Mouse (Mus musculus): ENCODE data around the gene Atm.

The Atm gene

DNA sequence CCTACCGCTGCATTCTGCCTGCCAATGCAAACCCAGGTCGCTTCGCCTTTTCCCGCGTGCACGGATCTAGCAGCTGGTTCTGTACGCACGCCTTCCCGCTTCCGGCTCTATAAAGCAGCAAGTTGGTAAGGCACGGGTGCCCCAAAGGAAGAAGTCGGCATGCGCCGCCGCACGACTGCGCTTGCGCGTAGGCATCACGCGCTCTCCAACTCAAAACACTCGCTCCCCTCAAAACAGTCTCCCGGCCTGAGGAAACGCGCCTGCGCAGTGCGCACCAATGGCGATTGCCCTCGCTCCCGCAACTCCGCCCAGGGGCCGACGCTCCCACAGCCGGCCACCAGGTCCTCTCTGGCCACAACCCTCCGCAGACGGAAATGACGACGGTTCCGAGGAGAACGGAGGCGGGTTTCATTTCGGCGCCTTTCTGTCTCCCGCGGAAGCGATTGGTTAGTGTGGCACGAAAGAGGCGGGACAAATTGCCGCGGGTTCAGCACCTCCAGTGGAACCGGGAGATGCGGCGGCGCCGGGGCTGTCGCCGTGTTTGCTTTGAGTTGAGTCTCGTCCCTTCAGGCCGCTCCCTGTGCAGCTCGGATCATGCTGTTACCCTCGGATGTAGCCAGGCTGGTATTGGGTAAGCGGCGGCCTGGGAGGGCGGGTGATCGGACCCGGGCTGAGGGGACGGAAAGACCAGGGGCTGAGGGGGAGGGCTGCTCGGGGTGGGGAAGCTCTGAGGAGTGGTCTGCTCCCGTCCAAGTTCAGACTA is at the start of gene Atm, which contains the start of gene Npat:
Atm (minus strand) TSS at position 183 of the 763 bp plus-strand sequence.
Npat (plus strand) TSS at position 490 of the 763 bp plus-strand sequence.
- peak; percentile 97 for DNase-seq (ENCODE audit: extremely low read depth, low read depth)

DNA sequence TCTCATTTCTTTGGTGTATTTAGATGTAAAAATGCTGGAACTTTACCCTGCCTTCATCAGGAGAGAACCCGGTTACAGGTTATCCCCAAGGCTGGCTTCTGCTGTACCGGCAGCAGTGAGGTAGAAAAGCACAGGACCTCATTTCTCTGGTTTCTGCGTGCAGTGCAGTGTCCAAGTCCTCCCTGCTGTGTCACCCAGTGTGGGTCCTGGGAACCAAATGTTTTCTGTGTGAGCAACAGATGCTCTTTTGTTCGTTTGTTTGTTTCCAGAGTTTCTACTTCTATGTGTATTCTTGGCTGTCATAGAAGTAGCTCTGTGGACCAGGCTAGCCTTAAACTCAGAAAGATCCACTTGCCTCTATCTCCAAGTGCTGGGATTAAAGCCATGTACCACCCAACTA is 45.3 kb upstream of the Atm start:
- no peak for DNase-seq (ENCODE audit: extremely low read depth, low read depth)

DNA sequence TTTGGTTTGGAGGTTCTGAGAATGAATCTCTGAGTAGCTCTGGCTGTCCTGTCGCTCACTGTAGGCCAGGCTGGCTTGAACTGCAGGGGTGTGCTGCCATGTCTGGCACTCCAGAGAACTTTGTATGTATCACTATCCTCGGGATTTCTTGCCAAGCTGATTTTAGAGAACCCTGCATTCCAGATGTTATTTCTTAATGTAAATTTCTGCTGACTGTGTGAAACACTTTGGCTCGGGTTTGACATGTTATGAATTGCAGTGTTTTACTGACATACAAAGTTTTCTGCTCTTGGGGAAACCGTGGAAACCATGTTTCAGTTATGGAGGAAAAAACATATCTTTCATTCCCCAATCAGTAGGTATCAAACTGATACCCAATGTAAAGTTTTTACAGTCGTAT is 39.2 kb upstream of the Atm start:
- DNase-seq (ENCODE audit: extremely low read depth, low read depth) = no peak

DNA sequence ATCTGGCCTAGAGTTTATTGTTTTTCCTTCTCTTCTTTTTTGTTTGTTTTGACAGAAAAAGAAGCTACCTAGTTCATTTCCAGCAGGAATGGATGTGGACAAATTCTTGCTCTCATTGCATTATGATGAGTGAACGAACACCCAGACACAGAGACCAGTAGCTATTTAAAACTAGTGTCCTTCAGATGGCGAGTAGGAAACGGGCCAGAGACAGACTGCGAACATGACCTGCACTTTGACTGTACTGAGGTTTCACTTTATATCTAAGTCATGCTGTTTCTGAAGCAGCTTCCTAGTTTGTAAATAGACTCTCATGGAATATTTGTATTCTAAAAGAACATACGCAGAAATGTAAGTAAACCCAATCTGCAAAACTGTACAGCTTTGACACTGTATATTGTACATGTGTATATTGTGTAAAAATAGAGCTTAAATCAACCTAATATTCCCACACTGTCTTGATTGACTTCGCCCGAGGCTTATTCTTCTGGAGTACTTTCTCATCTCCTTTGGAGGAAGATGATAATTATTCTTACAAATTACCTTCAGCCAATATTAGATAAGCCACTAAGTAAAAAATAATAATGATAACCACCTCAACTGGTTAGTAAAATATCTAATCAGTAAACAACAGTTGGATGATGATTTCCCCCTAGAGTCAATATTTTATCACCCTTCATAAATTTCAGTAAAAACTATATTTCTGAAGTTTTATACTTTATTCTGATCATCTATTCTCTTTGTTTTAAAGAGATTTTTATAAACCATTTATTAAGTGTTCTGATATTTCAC is 36.2 kb upstream of the Atm start:
- DNase-seq (ENCODE audit: extremely low read depth, low read depth) = no peak

DNA sequence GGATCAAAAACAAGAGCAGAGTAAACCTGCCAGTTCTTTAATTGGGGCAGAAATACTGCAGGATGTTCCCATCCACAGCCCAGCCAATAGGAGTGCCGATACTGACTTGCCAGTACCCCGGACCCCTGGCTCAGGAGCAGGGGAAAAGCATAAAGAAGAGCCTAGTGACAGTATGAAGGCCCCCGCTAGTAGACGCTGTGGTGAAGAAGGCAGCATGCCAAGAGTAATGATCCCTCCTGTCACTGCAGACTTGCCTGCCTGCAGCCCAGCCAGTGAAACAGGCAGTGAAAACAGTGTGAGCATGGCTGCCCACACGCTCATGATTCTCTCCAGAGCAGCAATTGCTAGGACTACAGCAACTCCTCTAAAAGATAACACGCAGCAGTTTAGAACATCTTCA is 34.1 kb upstream of the Atm start:
- DNase-seq (ENCODE audit: extremely low read depth, low read depth) = no peak

DNA sequence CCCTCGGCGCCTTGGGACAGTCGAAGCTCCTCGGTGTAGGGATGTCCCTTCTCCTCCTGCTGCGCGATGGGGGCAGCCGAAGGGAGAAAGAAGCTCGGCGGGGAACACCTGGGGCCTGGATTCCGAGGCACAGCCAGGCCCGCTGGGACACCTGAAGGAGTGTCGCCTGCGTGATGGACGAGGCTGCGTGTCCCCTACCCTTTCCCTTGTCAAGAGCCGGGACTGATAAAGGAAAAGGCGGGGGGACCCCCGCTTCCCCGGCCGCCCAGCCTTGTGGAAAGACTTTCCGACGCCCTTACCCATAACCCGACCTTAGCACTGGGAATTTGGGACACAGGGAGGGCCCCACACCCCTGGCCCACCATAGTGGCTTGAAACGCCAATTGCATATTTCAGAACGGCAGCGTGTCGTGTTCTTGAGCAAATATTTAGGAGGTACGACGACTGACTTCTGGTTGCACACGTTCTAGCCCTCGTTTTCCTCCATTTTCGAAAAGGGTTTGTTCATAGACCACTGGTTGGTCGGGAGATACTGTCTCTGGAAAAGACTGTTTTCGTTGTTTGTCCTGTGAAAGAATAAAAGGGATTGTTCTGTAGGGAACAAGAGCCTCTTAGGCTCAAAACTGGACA is 911 bp upstream of the Atm start:
- peak; percentile 17 for DNase-seq (ENCODE audit: extremely low read depth, low read depth)

DNA sequence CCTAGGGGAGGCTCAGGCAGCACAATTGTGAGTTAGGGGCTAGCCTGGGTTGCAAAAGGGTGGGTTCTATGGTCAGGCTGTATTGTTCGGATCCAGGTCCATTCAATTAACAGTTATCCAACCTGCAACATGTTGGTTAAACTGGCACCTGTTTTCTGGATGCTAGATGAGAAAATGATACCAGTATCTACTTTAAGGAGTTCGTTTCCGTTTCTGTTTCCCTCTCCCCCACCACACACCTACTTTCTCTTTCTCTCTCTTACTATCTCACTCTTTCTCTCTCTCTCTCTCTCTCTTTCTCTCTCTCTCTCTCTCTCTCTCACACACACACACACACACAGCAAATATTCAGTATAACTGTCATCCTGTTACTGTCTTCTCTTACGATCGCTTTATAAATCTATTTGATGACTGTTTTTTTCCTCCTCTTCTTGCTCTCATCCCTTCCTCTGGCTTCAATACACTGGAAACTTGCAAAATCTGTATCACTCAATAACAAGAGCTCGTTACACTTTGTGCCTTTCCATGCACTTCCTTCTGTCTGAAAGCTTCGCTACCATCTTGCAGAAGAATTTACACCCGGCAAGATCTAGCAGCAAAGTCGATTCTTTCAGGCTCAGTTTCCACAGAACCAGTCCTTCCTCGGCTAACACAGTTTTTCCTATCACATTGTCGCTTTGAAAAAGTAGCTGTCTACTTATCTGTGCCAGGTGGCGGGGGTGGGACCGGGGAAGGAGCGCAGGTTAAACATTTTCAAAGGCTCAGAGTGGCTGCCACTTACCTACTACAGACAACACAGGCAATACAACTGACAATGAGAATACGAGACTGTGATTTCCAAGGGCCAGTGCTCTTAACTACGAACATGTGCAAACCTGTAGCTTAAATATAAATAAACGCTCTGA is 872 bp downstream of the Atm start:
- DNase-seq (ENCODE audit: extremely low read depth, low read depth) = peak; percentile 20

DNA sequence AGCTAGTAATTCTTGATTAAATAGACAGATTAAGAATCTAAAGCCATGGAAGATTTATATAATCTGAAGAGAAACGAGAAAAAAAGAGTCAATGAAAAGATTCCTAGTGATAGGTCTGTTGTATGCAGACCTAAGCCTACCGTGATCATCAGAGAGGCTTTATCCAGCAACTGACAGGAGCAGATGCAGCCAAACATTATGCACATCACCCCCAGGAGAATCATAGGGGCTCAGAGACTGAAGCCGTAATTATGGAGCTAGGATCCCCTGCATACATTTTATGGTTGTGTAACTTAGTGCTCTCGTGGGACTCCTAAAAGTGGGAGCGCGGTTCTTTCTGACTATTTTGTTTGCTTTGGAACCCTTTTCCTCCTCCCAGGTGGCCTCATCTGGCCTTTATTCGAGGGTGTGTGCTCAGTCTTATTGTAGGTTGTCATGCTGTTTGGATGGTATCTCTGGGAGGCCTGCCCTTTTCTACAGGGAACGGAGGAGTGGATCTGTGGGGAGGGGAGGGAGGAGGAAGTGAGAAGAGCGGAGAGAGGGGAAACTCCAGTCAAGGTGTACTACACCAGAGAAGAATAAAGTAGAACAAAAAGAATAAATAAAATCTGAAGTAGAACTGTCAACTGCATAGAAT is 19.0 kb downstream of the Atm start:
- DNase-seq (ENCODE audit: extremely low read depth, low read depth) = no peak

DNA sequence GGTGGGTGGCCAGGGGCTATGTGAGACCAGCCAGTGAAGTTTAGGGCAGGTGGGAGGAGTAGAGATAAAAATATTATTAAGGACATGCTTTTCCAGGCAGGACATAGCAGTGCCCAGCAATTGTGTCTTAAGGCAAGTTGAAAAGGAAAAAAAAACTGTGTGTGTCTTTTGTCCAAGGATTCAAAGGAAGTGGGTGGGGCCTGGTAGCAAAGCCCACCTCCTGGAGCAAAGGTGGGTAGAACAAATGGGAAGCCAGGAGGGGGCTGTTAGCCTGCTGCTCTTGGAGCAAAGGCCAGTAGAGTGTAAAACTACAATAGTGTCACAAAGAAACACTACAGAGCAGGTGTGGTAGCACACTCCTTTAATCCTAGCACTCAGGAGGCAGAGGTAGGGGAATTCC is 22.4 kb downstream of the Atm start:
- DNase-seq (ENCODE audit: extremely low read depth, low read depth) = no peak

DNA sequence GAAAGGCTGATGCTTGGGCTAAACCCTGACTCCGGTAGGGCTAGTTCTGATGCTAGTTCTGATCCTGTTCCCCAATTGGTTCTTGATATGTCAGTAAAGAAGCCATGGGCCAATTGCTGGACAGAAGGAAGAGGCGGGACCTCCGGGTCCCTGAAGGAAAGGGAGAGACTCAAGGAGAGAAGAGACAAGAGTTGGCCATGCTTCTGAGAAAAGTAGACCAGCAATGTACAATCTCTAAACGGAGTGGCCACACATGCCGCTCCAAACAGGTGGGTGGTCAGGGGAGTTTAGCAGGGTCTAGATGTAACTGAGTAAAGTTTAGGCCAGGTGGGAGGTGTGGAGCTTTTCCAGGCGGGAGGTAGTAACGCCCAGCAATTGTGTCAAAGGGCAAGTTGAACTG is 28.5 kb downstream of the Atm start:
- DNase-seq (ENCODE audit: extremely low read depth, low read depth) = no peak

DNA sequence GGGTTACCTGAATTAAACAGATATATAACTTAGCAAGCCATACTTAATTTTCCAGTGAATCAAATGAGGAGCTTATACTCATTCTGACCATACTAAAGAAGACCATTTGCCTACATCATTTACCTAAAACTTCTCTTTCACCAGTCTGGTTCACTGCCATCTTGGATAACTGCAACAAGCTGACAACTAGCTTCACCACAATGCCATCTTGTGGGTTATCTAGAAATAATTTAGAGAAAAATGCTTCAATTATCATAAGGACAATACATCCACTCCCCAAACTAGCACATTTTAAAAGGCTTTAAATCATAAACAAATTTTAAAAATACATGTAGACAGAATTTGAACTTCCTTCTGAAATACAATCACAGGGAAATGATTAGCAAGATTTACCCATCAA is 50.7 kb downstream of the Atm start:
- no peak for DNase-seq (ENCODE audit: extremely low read depth, low read depth)

DNA sequence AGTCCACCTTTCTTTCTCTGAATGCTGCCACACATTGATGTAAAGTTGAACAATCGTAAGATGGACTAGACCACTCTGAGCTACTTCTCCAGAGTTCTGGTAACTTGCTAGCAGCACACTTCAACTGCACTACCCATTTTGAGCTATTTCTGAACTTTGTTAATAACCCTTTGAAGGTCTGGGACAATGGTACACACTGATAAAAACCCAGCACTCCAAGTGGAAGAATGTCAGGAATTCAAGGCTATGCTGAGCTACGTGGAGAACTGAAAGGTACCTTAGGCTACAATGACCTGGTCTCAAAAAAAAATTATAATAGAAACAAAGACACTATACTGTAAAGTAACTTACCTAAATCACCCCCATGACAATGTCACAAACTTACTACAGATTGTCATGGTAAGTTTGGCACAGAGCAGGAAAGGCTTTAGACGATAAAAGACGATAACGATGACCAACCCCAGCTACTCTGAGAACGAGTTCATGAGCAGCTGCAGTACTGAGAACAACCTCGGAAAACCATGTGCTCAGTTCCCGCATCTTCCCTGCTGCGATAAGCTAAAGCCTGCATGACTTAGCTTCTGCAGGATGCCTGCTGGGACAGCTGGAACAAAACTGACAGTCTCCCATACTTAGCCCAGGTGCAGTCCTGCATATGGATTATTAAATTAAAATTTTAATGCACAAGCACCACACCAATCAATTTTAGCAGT is 63.6 kb downstream of the Atm start:
- DNase-seq (ENCODE audit: extremely low read depth, low read depth) = no peak

DNA sequence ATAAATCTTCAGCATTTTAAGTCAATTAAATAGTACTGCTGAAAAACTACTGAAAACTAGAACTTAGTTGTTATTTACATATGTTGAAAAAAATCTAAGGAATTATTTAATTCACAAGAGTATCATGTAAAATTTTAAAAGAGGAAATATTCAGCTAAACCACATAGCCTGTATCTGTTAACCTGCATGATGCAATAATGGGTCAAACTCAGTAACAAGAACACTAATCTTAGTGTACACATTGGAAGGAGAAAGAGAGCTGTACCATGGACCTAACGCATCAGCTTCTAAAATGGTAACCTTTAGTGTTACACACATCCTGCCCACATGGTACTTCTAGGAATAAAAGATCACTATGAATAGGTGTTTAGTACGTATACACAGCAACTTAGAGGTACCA is 84.5 kb downstream of the Atm start:
- peak; percentile 31 for DNase-seq (ENCODE audit: extremely low read depth, low read depth)

DNA sequence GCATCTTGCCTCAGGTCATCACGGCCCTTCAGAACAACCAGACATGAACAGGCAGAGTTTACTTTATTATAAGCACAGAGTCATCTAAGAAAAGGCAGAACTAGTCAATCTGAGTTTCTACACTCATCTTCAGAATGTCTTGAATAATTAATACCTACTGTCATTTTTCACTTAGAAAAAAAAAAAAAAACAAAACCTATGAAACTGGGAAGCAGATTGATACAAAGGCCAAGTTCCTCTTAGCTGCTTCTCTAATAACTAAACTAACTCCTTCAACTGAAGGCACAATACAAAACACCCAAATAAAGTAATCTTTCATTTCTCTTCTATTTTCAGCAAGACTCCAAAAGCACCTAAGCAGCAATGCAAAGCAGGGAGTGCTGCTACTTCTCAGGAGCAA is 85.9 kb downstream of the Atm start:
- no peak for DNase-seq (ENCODE audit: extremely low read depth, low read depth)

DNA sequence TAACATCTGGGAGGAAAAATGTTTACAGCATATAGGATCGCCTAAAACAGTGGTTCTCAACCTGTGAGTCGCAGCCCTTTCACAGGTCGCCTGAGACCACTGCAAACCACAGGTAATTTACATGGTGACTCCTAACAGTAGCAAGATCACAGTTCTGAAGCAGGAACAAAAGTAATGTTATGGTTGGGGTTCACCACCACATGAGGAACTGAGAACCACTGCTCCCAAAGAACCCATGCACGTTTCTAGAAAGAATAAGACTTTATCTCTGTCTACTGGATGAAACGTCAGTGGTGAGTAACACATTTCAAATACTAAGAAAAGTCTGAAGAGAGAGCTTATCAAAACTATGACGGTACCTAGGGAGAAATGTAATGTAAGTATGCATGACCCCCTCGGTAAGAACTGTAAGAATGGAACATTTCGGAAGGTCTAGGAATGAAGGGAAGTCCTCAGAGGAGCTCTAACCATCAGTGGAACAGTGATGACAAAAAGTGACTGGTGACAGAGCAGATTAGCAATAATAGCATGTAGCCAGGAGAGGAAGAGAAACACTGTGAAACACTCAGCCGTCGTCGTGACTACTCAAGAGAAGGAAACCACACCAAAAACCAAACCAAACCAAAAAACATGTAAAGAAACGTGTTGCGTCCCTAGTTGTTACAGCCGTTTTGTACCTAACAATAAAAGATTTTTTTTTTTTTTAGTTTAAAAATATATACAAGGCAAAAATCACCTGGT is 100.5 kb downstream of the Atm start:
- DNase-seq (ENCODE audit: extremely low read depth, low read depth) = no peak

DNA sequence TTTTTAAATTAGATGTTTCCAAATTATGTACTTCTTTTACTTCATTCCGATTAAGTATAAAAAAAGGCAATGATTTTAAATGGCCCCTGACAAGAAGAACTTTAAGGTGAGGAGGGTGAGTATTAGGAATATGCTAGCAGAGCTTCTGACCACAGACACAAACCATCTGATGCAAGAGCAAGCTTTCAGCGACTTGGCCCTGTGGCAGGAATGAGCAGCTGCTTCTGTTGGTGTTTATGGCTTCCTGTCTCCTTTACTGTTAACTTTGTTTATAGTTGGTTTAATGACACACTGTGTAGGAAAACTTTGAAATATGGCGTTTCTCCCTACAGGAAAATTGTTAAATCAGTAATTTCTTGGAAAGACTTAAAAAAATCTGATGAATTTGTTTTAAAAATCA is 108.9 kb downstream of the Atm start:
- DNase-seq (ENCODE audit: extremely low read depth, low read depth) = no peak

DNA sequence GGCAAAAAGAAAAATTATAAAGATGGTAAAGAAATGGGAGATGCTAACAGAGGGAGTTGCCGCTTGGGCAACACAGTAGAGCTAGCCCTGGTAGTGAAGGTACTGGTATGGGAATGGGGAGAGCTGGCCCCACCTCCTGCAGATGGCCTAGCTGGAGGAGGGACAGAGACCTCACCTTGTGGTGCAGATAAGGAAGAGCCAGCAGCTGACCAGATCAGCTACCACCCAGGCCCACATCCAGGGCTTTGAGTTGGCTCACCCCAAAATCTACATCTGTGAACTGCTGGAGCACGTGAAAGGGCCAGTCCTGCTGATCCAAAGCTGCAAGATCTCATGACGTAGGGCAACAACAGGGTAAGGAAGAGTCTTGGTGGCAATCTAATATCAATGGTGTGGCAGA is 109.8 kb downstream of the Atm start:
- no peak for DNase-seq (ENCODE audit: extremely low read depth, low read depth)

DNA sequence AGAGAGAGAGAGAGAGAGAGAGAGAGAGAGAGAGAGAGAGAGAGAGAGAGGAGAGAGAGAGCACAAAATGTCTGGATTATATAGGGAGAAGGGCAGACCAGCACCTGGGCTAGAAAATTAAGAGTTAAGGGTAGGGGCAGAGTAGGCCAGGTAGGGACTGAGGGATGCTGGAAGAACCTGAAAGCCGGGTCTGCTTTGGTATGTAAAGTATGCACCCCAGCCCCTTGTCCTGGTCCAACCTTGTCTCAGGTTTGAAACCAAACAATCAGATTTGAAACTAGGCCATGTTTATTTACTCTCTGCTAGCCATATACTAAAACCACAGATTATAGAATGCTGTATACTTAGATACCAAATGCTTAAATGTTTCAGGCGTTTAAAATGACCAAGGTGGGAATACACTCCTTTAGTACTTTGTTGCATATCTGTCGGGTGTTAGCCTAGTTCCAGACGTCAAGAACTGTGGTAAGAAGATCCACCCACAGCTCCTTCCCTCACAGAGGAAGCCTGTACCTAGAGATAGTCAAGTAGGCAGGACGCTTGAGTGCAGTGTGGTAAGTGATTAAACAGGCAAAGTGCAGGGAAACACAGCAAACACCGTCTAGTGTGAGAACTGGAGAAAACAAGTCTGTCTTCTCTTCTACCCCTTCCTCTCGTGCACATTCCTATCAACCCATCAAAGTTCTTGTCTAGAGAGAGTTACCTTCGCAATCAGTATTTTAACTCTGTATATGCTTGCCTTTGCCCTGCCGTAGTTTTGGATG is 114.2 kb downstream of the Atm start:
- peak; percentile 93 for DNase-seq (ENCODE audit: extremely low read depth, low read depth)

DNA sequence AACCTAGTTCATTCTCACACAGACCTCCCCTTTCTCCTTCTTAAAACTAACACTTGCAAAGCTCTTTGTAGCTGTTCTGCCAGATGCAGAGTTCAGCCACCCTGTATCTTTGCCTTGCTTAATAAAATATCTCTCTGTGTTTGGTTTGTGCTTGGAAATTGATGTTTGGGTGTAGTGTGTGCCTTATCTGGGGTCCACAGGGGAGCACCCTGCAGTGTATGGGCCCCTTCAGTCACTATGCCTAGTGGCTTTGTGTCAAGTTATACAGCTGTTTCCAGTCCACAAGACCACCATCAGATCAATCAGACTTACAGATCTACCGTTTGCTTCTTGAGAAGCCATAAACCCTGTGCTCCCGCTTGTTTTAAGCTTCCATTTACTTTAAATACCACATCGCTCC is 127.1 kb downstream of the Atm start:
- no peak for DNase-seq (ENCODE audit: extremely low read depth, low read depth)

Data from MEL-GATA-1-ER (cell line).